Mouse (Mus musculus): Measurements from ENCODE around the gene Znhit1. TPM values are rescaled to one million over a fixed set of nuclear protein-coding genes. Genes with fewer than 3 reads are reported as not detected.
"Not testable (repeated sequence)": the region's sequence is repeated elsewhere in the genome, so short reads cannot be mapped to it uniquely, and the experiment has no call there.

Gene Znhit1
- polyA plus RNA-seq, 1 experiment: 92.2 TPM

DNA sequence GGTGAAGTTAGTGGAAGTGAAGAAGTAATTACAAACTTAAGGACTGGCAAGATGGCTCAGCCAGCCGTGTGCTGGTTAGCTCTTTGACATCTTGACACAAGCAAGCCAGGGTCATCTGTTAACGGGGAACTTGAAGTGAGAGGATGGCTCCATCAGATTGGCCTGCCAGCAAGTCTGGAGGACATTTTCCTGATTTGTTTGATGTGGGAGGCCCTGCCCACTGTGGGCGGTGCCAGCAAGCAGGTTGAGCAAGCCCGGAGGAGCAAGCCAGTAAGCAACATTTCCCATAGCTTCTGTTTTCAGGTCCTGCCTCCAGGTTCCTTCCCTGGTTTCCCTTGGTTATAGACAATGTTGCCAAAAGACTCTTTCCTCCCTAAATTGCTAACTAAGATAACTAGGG, 32.2 kb downstream of the Znhit1 start:
- Histone ChIP-seq H3K27me3 (ENCODE audit: control insufficient read depth, insufficient read depth, low read length) (no peaks in the 10 kb centered on the region), H3K4me1 (ENCODE audit: control insufficient read depth, insufficient read depth, insufficient read length, low read length) (peaks cover 27% of the 10 kb centered on the region), H3K36me3 (ENCODE audit: control insufficient read depth, insufficient read depth, low read length) (no peaks in the 10 kb centered on the region), H3K4me3 (ENCODE audit: low read depth, low read length) (no peak overlapping the region), H3K27ac (ENCODE audit: insufficient read depth, low read depth, low read length) (no peak overlapping the region)
- 64% methylated on average over 4 of the region's 4 CpGs for WGBS
- TF ChIP-seq CTCF (IDR thresholded peaks at IDR 0.05; ENCODE audit: extremely low read depth, insufficient read length, insufficient replicate concordance, low read depth, low read length): no peak
- TF ChIP-seq POLR2A (IDR thresholded peaks at IDR 0.05; ENCODE audit: low read depth, low read length): no peak

DNA sequence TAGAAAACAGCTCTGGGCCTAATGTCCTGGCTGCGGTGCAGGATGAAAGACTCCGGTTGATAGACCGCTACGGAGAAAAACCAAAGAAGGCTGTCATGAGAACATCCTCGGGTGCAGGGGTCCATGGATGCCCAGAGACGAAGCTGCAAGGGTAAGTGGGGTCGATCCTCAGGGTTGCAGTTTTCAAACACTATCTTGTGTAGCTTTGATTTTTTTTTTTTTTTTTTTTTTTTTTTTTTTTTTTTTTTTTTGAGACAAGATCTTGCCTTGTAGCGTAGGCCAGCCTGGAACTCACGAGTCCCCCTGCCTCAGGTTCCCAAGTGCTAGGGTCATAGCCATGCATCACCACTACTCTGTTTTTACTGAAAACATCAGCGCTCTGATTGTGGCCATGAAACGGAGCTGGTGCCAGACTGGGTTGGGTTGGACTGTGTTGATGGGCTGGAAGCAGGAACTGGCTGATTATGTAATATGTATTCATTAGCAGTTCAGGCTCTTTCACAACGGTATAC, 34.3 kb downstream of the Znhit1 start:
- WGBS: 2% methylated on average over 12 of the region's 12 CpGs
- peak overlapping the region; percentile 77 for H3K27ac ChIP-seq (ENCODE audit: insufficient read depth, low read depth, low read length)
- peak overlapping the region; percentile 81 for H3K4me3 ChIP-seq (ENCODE audit: low read depth, low read length)
- peaks cover 20% of the 10 kb centered on the region for H3K4me1 ChIP-seq (ENCODE audit: control insufficient read depth, insufficient read depth, insufficient read length, low read length)
- TF ChIP-seq CTCF (IDR thresholded peaks at IDR 0.05; ENCODE audit: extremely low read depth, insufficient read length, insufficient replicate concordance, low read depth, low read length) (no peak), POLR2A (IDR thresholded peaks at IDR 0.05; ENCODE audit: low read depth, low read length) (no peak)
- H3K27me3 ChIP-seq (ENCODE audit: control insufficient read depth, insufficient read depth, low read length): no peaks in the 10 kb centered on the region
- no peaks in the 10 kb centered on the region for H3K36me3 ChIP-seq (ENCODE audit: control insufficient read depth, insufficient read depth, low read length)

GRCm38 (mm10) chr5:136953015-136953414, 34.8 kb downstream of the Znhit1 start, which contains the start of gene Fis1:
Gene Fis1, plus strand, starts transcription at chr5:136953275.
- TF ChIP-seq POLR2A (IDR thresholded peaks at IDR 0.05; ENCODE audit: low read depth, low read length): peak; percentile 40; the same call in 1 of the 2 replicates
- TF ChIP-seq CTCF (IDR thresholded peaks at IDR 0.05; ENCODE audit: extremely low read depth, insufficient read length, insufficient replicate concordance, low read depth, low read length): no peak
- Histone ChIP-seq H3K27me3 (ENCODE audit: control insufficient read depth, insufficient read depth, low read length) (no peaks in the 10 kb centered on the region), H3K4me3 (ENCODE audit: low read depth, low read length) (peak within 1 kb of the TSS; percentile 81), H3K27ac (ENCODE audit: insufficient read depth, low read depth, low read length) (peak within 1 kb of the TSS; percentile 77), H3K36me3 (ENCODE audit: control insufficient read depth, insufficient read depth, low read length) (no peaks in the 10 kb centered on the region), H3K4me1 (ENCODE audit: control insufficient read depth, insufficient read depth, insufficient read length, low read length) (peaks cover 18% of the 10 kb centered on the region; the same call in 1 of the 2 replicates)
- under 1% methylated on average over 23 of the region's 23 CpGs for WGBS

GRCm38 (mm10) chr5:136952153-136952552, 35.7 kb downstream of the Znhit1 start:
- H3K27ac ChIP-seq (ENCODE audit: insufficient read depth, low read depth, low read length): no peak overlapping the region
- peaks cover 15% of the 10 kb centered on the region; the same call in 1 of the 2 replicates for H3K4me1 ChIP-seq (ENCODE audit: control insufficient read depth, insufficient read depth, insufficient read length, low read length)
- WGBS: 62% methylated on average over 4 of the region's 4 CpGs
- H3K27me3 ChIP-seq (ENCODE audit: control insufficient read depth, insufficient read depth, low read length): no peaks in the 10 kb centered on the region
- no peak overlapping the region for H3K4me3 ChIP-seq (ENCODE audit: low read depth, low read length)
- no peaks in the 10 kb centered on the region for H3K36me3 ChIP-seq (ENCODE audit: control insufficient read depth, insufficient read depth, low read length)
- no peak for TF ChIP-seq CTCF (IDR thresholded peaks at IDR 0.05; ENCODE audit: extremely low read depth, insufficient read length, insufficient replicate concordance, low read depth, low read length)

DNA sequence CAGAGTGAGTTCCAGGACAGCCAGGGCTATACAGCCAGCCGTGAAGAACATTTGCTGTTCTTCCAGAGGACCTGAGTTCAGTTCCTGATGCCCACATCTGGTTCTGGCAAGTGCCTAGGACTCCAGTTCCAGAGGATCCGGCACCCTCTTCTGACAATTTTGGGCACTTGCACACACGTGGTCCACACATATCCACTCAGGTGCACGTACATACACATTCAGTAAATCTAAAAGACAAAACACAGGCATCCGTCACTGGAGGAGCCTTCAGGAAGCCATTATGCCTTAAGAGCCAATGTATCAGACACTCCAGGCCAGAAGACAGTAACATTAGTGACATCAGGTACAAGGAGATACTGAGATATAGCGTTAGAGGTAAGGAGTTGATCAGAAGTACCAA, 37.3 kb downstream of the Znhit1 start:
- no peak for TF ChIP-seq POLR2A (IDR thresholded peaks at IDR 0.05; ENCODE audit: low read depth, low read length)
- TF ChIP-seq CTCF (IDR thresholded peaks at IDR 0.05; ENCODE audit: extremely low read depth, insufficient read length, insufficient replicate concordance, low read depth, low read length): no peak
- WGBS: 94% methylated on average over 6 of the region's 6 CpGs

DNA sequence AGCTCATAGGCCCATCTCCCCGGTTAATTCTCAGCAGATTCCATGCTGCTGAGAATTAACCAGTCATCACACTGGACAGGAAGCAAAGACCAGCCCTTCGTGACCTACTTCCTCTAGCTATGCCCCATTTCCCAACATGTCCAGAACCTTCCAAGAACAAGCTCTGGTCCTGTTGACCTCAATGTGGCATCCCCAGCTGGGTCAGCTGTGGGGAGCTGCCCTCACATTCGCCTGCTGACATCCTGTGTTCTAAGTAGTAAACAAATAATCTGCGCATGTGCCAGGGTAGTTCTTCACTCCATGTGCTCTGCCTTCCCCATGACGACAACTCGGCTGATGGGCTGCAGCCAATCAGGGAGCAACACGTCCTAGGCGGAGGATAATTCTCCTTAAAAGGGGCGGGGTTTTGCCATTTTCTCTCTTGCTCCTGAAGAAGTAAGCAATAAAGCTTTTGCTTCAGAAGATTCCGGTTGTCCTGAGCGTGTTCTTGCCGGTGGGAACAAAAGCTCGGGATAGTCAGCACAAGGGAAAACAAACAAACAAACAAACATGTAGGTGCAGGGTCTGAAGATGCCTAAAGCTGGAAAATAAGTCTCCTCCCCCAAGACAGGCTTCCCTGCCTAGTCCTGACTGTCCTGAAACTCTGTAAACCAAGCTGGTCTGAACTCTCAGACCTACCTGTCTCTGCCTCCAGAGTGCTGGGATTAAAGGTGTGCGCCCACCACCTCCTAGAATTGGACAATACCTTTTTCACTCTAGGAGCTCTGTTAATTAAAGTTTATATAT, 38.1 kb downstream of the Znhit1 start:
- not testable (repeated sequence) for H3K27me3 ChIP-seq (ENCODE audit: control insufficient read depth, insufficient read depth, low read length); H3K4me1 ChIP-seq (ENCODE audit: control insufficient read depth, insufficient read depth, insufficient read length, low read length); H3K27ac ChIP-seq (ENCODE audit: insufficient read depth, low read depth, low read length); H3K4me3 ChIP-seq (ENCODE audit: low read depth, low read length); H3K36me3 ChIP-seq (ENCODE audit: control insufficient read depth, insufficient read depth, low read length)
- WGBS: 74% methylated on average over 14 of the region's 14 CpGs

More for the DNA sequence above, 37.3 kb downstream of the Znhit1 start:
- no peak overlapping the region for H3K27ac ChIP-seq (ENCODE audit: insufficient read depth, low read depth, low read length)
- H3K27me3 ChIP-seq (ENCODE audit: control insufficient read depth, insufficient read depth, low read length): no peaks in the 10 kb centered on the region
- H3K4me1 ChIP-seq (ENCODE audit: control insufficient read depth, insufficient read depth, insufficient read length, low read length): peaks cover 8% of the 10 kb centered on the region; the same call in 1 of the 2 replicates
- H3K4me3 ChIP-seq (ENCODE audit: low read depth, low read length): no peak overlapping the region
- no peaks in the 10 kb centered on the region for H3K36me3 ChIP-seq (ENCODE audit: control insufficient read depth, insufficient read depth, low read length)

DNA sequence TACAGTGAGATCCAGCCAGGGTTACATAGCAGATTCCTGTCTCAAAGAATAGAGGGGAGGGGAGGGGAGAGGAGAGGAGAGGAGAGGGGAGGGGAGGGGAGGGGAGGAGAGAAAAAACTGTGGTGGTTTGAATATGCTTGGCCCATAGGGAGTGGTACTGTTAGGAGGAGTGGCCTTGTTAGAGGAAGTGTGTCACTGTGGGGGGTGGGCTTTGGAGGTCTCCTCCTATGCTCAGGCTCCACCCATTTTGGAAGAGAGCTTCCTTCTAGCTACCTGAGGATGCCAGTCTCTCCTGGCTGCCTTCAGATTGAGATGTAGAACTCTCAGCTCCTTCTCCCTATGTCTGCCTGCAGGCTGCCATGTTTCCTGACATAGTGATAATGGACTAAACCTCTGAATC, 39.9 kb downstream of the Znhit1 start:
- no peaks in the 10 kb centered on the region for H3K36me3 ChIP-seq (ENCODE audit: control insufficient read depth, insufficient read depth, low read length)
- H3K27me3 ChIP-seq (ENCODE audit: control insufficient read depth, insufficient read depth, low read length): no peaks in the 10 kb centered on the region
- H3K4me1 ChIP-seq (ENCODE audit: control insufficient read depth, insufficient read depth, insufficient read length, low read length): no peaks in the 10 kb centered on the region
- H3K4me3 ChIP-seq (ENCODE audit: low read depth, low read length): no peak overlapping the region
- TF ChIP-seq POLR2A (IDR thresholded peaks at IDR 0.05; ENCODE audit: low read depth, low read length): no peak
- TF ChIP-seq CTCF (IDR thresholded peaks at IDR 0.05; ENCODE audit: extremely low read depth, insufficient read length, insufficient replicate concordance, low read depth, low read length): no peak
- no peak overlapping the region for H3K27ac ChIP-seq (ENCODE audit: insufficient read depth, low read depth, low read length)
